Mouse (Mus musculus) right cerebral cortex, postnatal 10 days (tissue): Measurements from ENCODE around the gene Tmem239.
A peak's percentile ranks its signal among the peaks of the same experiment; 100 is the strongest.
"Not testable (repeated sequence)": the region's sequence is repeated elsewhere in the genome, so short reads cannot be mapped to it uniquely, and the experiment has no call there.

Source experiments
- DNase-seq, 2 experiments: peaks; one replicate each; pipeline ENCODE4 v3.0.0; 2021; ENCODE audit warnings: low spot score in 2 of 2

The Tmem239 gene

GRCm38 (mm10) chr2:130406178-130406577 lies at the start of gene Tmem239:
TSS of gene Tmem239 (plus strand) at chr2:130406478.
- no peak for DNase-seq

- DNase-seq = no peak
These were observed 48.7 kb upstream of the Tmem239 start for GRCm38 (mm10) chr2:130357551-130357950.

GRCm38 (mm10) chr2:130358852-130359251 lies 47.4 kb upstream of the Tmem239 start:
- DNase-seq = no peak

- peak; percentile 35 to 68 for DNase-seq
These were observed 43.7 kb upstream of the Tmem239 start for GRCm38 (mm10) chr2:130362511-130363026.

GRCm38 (mm10) chr2:130365211-130366094 lies 40.8 kb upstream of the Tmem239 start:
- DNase-seq = no peak

GRCm38 (mm10) chr2:130367386-130367785 lies 38.9 kb upstream of the Tmem239 start:
- DNase-seq = no peak

- not testable (repeated sequence) for DNase-seq
These were observed 33.3 kb upstream of the Tmem239 start for GRCm38 (mm10) chr2:130373026-130373425.

- no peak for DNase-seq
These were observed 31.3 kb upstream of the Tmem239 start for GRCm38 (mm10) chr2:130374951-130375350.

GRCm38 (mm10) chr2:130383205-130383604 lies 23.1 kb upstream of the Tmem239 start:
- no peak for DNase-seq

GRCm38 (mm10) chr2:130383895-130384294 lies 22.4 kb upstream of the Tmem239 start:
- no peak for DNase-seq

GRCm38 (mm10) chr2:130386212-130386611 lies 20.1 kb upstream of the Tmem239 start:
- DNase-seq = no peak

GRCm38 (mm10) chr2:130388796-130389195 lies 17.5 kb upstream of the Tmem239 start:
- no peak for DNase-seq

GRCm38 (mm10) chr2:130390993-130391625 lies 15.2 kb upstream of the Tmem239 start:
- no peak for DNase-seq

GRCm38 (mm10) chr2:130392836-130393235 lies 13.4 kb upstream of the Tmem239 start:
- no peak for DNase-seq

GRCm38 (mm10) chr2:130395696-130396095 lies 10.6 kb upstream of the Tmem239 start:
- DNase-seq = no peak

GRCm38 (mm10) chr2:130397186-130397985 lies 8.9 kb upstream of the Tmem239 start, which contains the start of gene Cpxm1:
TSS of gene Cpxm1 (minus strand) at chr2:130397574.
- no peak for DNase-seq

GRCm38 (mm10) chr2:130398091-130398490 lies 8.2 kb upstream of the Tmem239 start:
- no peak for DNase-seq

GRCm38 (mm10) chr2:130400046-130400445 lies 6.2 kb upstream of the Tmem239 start:
- no peak for DNase-seq

GRCm38 (mm10) chr2:130401891-130402290 lies 4.4 kb upstream of the Tmem239 start:
- DNase-seq = no peak

- no peak for DNase-seq
These were observed 1.3 kb upstream of the Tmem239 start, which contains the start of the genes Gm28372 and 1700020A23Rik for GRCm38 (mm10) chr2:130404939-130405338. TSS of gene Gm28372 (plus strand) at chr2:130405239. TSS of gene 1700020A23Rik (plus strand) at chr2:130405259.

- DNase-seq = no peak
These were observed 1.9 kb downstream of the Tmem239 start for GRCm38 (mm10) chr2:130408194-130408593.
